Mouse (Mus musculus): ENCODE results near the gene Stk32c. TPM values are rescaled to one million over a fixed set of nuclear protein-coding genes. Genes with fewer than 3 reads are reported as not detected.

Stk32c gene
- polyA plus RNA-seq, 1 experiment from 2014 or later: 0.22 TPM

GRCm38 (mm10) chr7:139185971-139186370 is 27.1 kb downstream of the Stk32c start:
- Histone ChIP-seq H3K4me3 (no peak overlapping the region), H3K27me3 (ENCODE audit: low read depth, poor library complexity, severe bottlenecking) (peaks cover 65% of the 10 kb centered on the region), H3K27ac (replicated peaks) (no peak overlapping the region), H3K4me1 (peaks cover 14% of the 10 kb centered on the region), H3K36me3 (no peaks in the 10 kb centered on the region), H3K9me3 (replicated peaks) (peaks cover 14% of the 10 kb centered on the region; the same call in 1 of the 2 replicates)
- no peak for DNase-seq (ENCODE audit: low spot score)
- 66% methylated on average over 5 of the region's 5 CpGs for WGBS

GRCm38 (mm10) chr7:139184846-139185245 is 28.3 kb downstream of the Stk32c start:
- DNase-seq (ENCODE audit: low spot score): no peak
- no peak overlapping the region for H3K27ac ChIP-seq (replicated peaks)
- H3K4me3 ChIP-seq: no peak overlapping the region
- H3K36me3 ChIP-seq: no peaks in the 10 kb centered on the region
- peaks cover 54% of the 10 kb centered on the region for H3K27me3 ChIP-seq (ENCODE audit: low read depth, poor library complexity, severe bottlenecking)
- peaks cover 14% of the 10 kb centered on the region for H3K4me1 ChIP-seq
- 87% methylated on average over 7 of the region's 7 CpGs for WGBS
- H3K9me3 ChIP-seq (replicated peaks): peaks cover 9% of the 10 kb centered on the region; the same call in 1 of the 2 replicates

- Histone ChIP-seq H3K27me3 (ENCODE audit: low read depth, poor library complexity, severe bottlenecking) (peaks cover 50% of the 10 kb centered on the region), H3K27ac (replicated peaks) (no peak overlapping the region), H3K9me3 (replicated peaks) (peaks cover 5% of the 10 kb centered on the region; the same call in 1 of the 2 replicates), H3K36me3 (no peaks in the 10 kb centered on the region), H3K4me3 (no peak overlapping the region), H3K4me1 (peaks cover 14% of the 10 kb centered on the region)
- WGBS: 80% methylated on average over 4 of the region's 4 CpGs
- no peak for DNase-seq (ENCODE audit: low spot score)
Observed at GRCm38 (mm10) chr7:139184396-139184795, 28.7 kb downstream of the Stk32c start.

- no peak overlapping the region for H3K27ac ChIP-seq (replicated peaks)
- no peak for DNase-seq (ENCODE audit: low spot score)
- H3K27me3 ChIP-seq (ENCODE audit: low read depth, poor library complexity, severe bottlenecking): peaks cover 8% of the 10 kb centered on the region
- H3K4me1 ChIP-seq: no peaks in the 10 kb centered on the region
- 86% methylated on average over 3 of the region's 3 CpGs for WGBS
- no peaks in the 10 kb centered on the region for H3K9me3 ChIP-seq (replicated peaks)
- no peak overlapping the region for H3K4me3 ChIP-seq
- H3K36me3 ChIP-seq: no peaks in the 10 kb centered on the region
Observed at GRCm38 (mm10) chr7:139180058-139180457, 33.0 kb downstream of the Stk32c start.

GRCm38 (mm10) chr7:139179299-139179698 is 33.8 kb downstream of the Stk32c start:
- Histone ChIP-seq H3K4me3 (no peak overlapping the region), H3K36me3 (no peaks in the 10 kb centered on the region), H3K4me1 (no peaks in the 10 kb centered on the region), H3K27ac (replicated peaks) (no peak overlapping the region), H3K9me3 (replicated peaks) (no peaks in the 10 kb centered on the region), H3K27me3 (ENCODE audit: low read depth, poor library complexity, severe bottlenecking) (no peaks in the 10 kb centered on the region; the same call in 1 of the 2 replicates)
- DNase-seq (ENCODE audit: low spot score): no peak
- 85% methylated on average over 5 of the region's 5 CpGs for WGBS

- DNase-seq (ENCODE audit: low spot score): no peak
- Histone ChIP-seq H3K9me3 (replicated peaks) (peaks cover 13% of the 10 kb centered on the region; the same call in 1 of the 2 replicates), H3K27ac (replicated peaks) (no peak overlapping the region), H3K4me3 (no peak overlapping the region), H3K36me3 (no peaks in the 10 kb centered on the region), H3K4me1 (no peaks in the 10 kb centered on the region), H3K27me3 (ENCODE audit: low read depth, poor library complexity, severe bottlenecking) (no peaks in the 10 kb centered on the region)
- WGBS: 75% methylated on average over 4 of the region's 4 CpGs
Observed at GRCm38 (mm10) chr7:139169143-139169542, 44.0 kb downstream of the Stk32c start.

GRCm38 (mm10) chr7:139164410-139164809 is 48.7 kb downstream of the Stk32c start:
- Histone ChIP-seq H3K4me3 (no peak overlapping the region), H3K27me3 (ENCODE audit: low read depth, poor library complexity, severe bottlenecking) (no peaks in the 10 kb centered on the region), H3K27ac (replicated peaks) (no peak overlapping the region), H3K36me3 (no peaks in the 10 kb centered on the region), H3K9me3 (replicated peaks) (peaks cover 13% of the 10 kb centered on the region; the same call in 1 of the 2 replicates), H3K4me1 (peaks cover 2% of the 10 kb centered on the region)
- no peak for DNase-seq (ENCODE audit: low spot score)
- 86% methylated on average over 5 of the region's 5 CpGs for WGBS

- Histone ChIP-seq H3K9me3 (replicated peaks) (no peaks in the 10 kb centered on the region), H3K4me3 (no peak overlapping the region), H3K27me3 (ENCODE audit: low read depth, poor library complexity, severe bottlenecking) (no peaks in the 10 kb centered on the region), H3K4me1 (peaks cover 21% of the 10 kb centered on the region), H3K27ac (replicated peaks) (no peak overlapping the region), H3K36me3 (no peaks in the 10 kb centered on the region)
- WGBS: 45% methylated on average over 5 of the region's 5 CpGs
- DNase-seq (ENCODE audit: low spot score): peak; percentile 22
Observed at GRCm38 (mm10) chr7:139158956-139159355, 54.2 kb downstream of the Stk32c start.

GRCm38 (mm10) chr7:139158549-139158948 is 54.6 kb downstream of the Stk32c start:
- H3K27ac ChIP-seq (replicated peaks): 0 out of 2 replicates have a peak overlapping the region, but pooled peaks have one; percentile 18
- H3K4me1 ChIP-seq: peaks cover 21% of the 10 kb centered on the region
- H3K27me3 ChIP-seq (ENCODE audit: low read depth, poor library complexity, severe bottlenecking): 0 out of 2 replicates have a peak, but pooled peaks cover 3% of the 10 kb centered on the region
- H3K9me3 ChIP-seq (replicated peaks): no peaks in the 10 kb centered on the region
- DNase-seq (ENCODE audit: low spot score): no peak
- no peaks in the 10 kb centered on the region for H3K36me3 ChIP-seq
- WGBS: 68% methylated on average over 7 of the region's 7 CpGs
- H3K4me3 ChIP-seq: no peak overlapping the region

GRCm38 (mm10) chr7:139157541-139157940 is 55.6 kb downstream of the Stk32c start:
- Histone ChIP-seq H3K4me1 (peaks cover 21% of the 10 kb centered on the region), H3K9me3 (replicated peaks) (no peaks in the 10 kb centered on the region), H3K4me3 (no peak overlapping the region), H3K27me3 (ENCODE audit: low read depth, poor library complexity, severe bottlenecking) (peaks cover 13% of the 10 kb centered on the region), H3K27ac (replicated peaks) (no peak overlapping the region), H3K36me3 (no peaks in the 10 kb centered on the region)
- WGBS: 66% methylated on average over 2 of the region's 2 CpGs
- DNase-seq (ENCODE audit: low spot score): no peak

- WGBS: 72% methylated on average over 10 of the region's 10 CpGs
Observed at GRCm38 (mm10) chr7:139156341-139157058, 56.6 kb downstream of the Stk32c start.

GRCm38 (mm10) chr7:139152927-139153326 is 60.2 kb downstream of the Stk32c start:
- H3K4me1 ChIP-seq: peaks cover 26% of the 10 kb centered on the region
- DNase-seq (ENCODE audit: low spot score): no peak
- peaks cover 39% of the 10 kb centered on the region for H3K27me3 ChIP-seq (ENCODE audit: low read depth, poor library complexity, severe bottlenecking)
- H3K27ac ChIP-seq (replicated peaks): no peak overlapping the region
- WGBS: 91% methylated on average over 7 of the region's 7 CpGs
- H3K36me3 ChIP-seq: no peaks in the 10 kb centered on the region
- no peaks in the 10 kb centered on the region for H3K9me3 ChIP-seq (replicated peaks)
- H3K4me3 ChIP-seq: no peak overlapping the region

More at GRCm38 (mm10) chr7:139156341-139157058, 56.6 kb downstream of the Stk32c start:
- peaks cover 23% of the 10 kb centered on the region for H3K4me1 ChIP-seq
- no peak for DNase-seq (ENCODE audit: low spot score)
- no peaks in the 10 kb centered on the region for H3K9me3 ChIP-seq (replicated peaks)
- H3K27ac ChIP-seq (replicated peaks): no peak overlapping the region
- H3K27me3 ChIP-seq (ENCODE audit: low read depth, poor library complexity, severe bottlenecking): peaks cover 14% of the 10 kb centered on the region
- H3K36me3 ChIP-seq: no peaks in the 10 kb centered on the region
- no peak overlapping the region for H3K4me3 ChIP-seq

GRCm38 (mm10) chr7:139151116-139151515 is 62.0 kb downstream of the Stk32c start:
- H3K27me3 ChIP-seq (ENCODE audit: low read depth, poor library complexity, severe bottlenecking): peaks cover 39% of the 10 kb centered on the region
- no peak overlapping the region for H3K4me3 ChIP-seq

More at GRCm38 (mm10) chr7:139151116-139151515, 62.0 kb downstream of the Stk32c start:
- H3K9me3 ChIP-seq (replicated peaks): no peaks in the 10 kb centered on the region
- 38% methylated on average over 10 of the region's 10 CpGs for WGBS
- H3K36me3 ChIP-seq: no peaks in the 10 kb centered on the region
- H3K4me1 ChIP-seq: peaks cover 36% of the 10 kb centered on the region
- peak overlapping the region; percentile 38; the same call in 1 of the 2 replicates for H3K27ac ChIP-seq (replicated peaks)
- DNase-seq (ENCODE audit: low spot score): peak; percentile 69
